Mouse (Mus musculus): ENCODE data around the gene Bag5. TPM values are rescaled to one million over a fixed set of nuclear protein-coding genes. Genes with fewer than 3 reads are reported as not detected.
A peak's percentile ranks its signal among the peaks of the same experiment; 100 is the strongest.
"Not testable (repeated sequence)": the region's sequence is repeated elsewhere in the genome, so short reads cannot be mapped to it uniquely, and the experiment has no call there.

The Bag5 gene
- total RNA-seq, 1 experiment from 2014 or later: 36.2 TPM

- DNase-seq: not testable (repeated sequence)
Measured at GRCm38 (mm10) chr12:111736676-111737075, 23.6 kb upstream of the Bag5 start.

- no peak for DNase-seq
Measured at GRCm38 (mm10) chr12:111734912-111735311, 21.9 kb upstream of the Bag5 start.

DNA sequence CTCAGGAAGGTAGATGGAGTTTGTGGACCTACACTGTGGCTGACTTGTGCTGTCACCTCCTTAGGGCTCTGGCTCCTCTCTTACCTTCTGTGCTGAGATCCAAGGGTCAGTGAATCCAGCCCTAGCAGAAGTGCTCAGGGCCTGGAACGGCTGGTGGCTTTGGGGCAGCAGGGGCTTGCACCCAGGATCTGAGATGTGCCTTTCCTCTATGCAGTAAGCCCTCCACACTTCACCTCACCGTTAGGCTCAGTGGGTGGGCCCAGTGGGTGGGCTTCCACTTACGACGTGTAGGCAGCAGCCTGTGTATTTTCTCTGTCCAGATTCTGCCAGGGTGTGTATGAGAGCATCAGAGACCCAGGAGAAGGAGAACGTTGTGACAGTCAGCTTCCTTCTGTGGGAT, 19.9 kb upstream of the Bag5 start:
- DNase-seq: no peak

- DNase-seq: peak; percentile 90
Measured at GRCm38 (mm10) chr12:111731822-111732807, 19.1 kb upstream of the Bag5 start.

- no peak for DNase-seq
Measured at GRCm38 (mm10) chr12:111727956-111728355, 14.9 kb upstream of the Bag5 start.

GRCm38 (mm10) chr12:111726122-111726463, 13.0 kb upstream of the Bag5 start:
- no peak for DNase-seq

DNA sequence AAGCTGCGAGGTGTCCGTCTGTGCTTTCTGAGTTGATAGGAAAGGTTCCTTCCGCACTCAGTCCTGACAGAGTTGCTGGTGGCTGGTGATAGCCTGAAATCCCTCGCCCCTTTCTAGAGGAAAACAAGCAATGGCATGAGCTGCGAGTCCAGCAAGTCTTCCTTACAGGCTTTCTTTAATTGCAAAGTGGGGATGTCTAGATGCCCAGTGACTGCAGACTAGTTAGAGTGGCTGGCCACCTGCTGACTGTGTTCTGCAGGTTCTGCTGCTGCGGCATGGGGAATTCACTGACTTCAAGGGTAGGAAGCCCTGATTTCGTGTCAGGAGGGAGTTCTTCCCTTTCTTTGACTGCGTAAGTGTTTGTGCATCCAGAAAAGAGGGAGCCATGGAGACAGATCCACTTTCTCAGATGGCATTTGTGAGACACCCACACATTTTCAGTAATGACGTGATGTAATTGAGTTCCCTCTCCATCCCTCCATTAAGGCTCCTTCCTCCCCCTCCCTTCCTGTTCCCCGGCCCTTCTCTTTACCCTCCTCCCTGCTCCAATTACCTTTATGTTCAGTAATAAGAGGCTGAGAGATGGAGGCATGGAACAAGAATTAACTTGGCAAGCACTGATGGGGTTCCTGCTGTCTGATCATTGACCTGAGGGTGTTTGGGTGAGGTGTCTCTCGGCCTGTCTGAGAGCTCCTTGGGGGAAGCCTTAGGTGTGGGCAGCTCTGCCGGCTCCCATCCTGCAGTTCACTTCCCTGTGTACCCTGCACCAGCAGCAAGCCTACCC, 12.5 kb upstream of the Bag5 start:
- DNase-seq: no peak

- DNase-seq: no peak
Measured at GRCm38 (mm10) chr12:111724638-111725337, 11.7 kb upstream of the Bag5 start.

GRCm38 (mm10) chr12:111722654-111723053, 9.6 kb upstream of the Bag5 start:
- DNase-seq: peak; percentile 51

- DNase-seq: no peak
Measured at GRCm38 (mm10) chr12:111720222-111720621, 7.2 kb upstream of the Bag5 start.

DNA sequence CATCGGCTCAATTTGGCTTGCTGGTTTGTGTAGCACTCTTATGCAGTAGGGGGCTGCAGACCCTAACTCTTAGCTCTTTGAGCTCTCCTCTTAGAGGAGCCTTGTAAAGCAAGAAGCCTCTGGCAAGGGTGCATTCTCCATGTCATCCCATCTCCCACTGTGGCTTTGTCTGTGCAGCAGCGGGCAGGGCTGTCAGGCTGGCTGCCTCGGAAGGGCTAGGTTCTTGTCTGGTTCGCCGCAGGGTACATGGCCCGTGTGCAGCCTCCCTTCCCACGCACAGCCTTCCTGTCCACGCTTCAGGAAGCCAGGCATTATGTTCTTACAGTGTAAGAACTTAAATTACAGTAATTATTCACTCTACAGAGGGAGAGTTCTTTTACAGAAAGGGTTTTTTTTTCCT, 5.6 kb upstream of the Bag5 start:
- DNase-seq: no peak

GRCm38 (mm10) chr12:111716505-111716904, 3.4 kb upstream of the Bag5 start:
- DNase-seq: no peak

GRCm38 (mm10) chr12:111713880-111714279, 823 bp upstream of the Bag5 start:
- DNase-seq: not testable (repeated sequence)

GRCm38 (mm10) chr12:111712476-111712875, 581 bp downstream of the Bag5 start:
- no peak for DNase-seq

- peak; percentile 0 for DNase-seq
Measured at GRCm38 (mm10) chr12:111710091-111710490, 3.0 kb downstream of the Bag5 start.

GRCm38 (mm10) chr12:111708181-111708580, 4.9 kb downstream of the Bag5 start:
- peak; percentile 3 for DNase-seq

DNA sequence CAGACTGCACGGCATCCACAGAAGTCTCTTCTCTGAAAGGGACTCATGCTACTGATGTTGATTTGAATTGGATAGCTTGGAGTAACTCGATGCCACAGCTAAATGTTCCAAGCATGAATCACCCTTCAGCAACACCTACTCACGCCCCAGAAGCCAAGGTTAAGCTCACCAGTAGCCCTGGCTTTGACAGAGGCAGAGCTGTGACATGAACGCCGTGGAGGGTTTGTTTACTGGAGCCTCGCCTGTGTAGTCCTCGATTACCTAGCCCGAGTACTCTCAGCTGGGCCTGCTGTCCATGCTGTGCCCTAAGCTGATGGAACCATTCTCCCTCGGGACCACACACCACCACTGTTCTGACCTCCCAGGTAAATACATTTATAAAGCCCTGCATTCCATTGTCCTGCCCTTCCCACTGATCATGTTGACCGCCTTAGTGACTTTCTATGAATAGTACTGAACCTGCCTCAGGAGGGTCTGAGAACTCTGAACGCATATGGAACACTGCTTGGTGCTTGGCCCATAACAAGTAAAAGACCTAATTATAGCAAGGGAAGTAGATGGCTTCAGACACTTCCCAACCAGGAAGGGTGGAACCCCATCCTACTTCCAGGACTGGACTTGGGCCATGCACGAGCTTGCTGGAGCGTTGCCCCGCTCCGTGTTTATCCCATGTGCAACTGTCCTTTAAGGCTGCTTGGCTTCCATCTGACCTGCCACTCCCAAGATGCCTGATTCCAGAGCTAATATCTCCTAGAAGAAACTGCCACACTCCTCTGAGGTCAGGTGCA, 7.7 kb downstream of the Bag5 start:
- DNase-seq: peak; percentile 53

DNA sequence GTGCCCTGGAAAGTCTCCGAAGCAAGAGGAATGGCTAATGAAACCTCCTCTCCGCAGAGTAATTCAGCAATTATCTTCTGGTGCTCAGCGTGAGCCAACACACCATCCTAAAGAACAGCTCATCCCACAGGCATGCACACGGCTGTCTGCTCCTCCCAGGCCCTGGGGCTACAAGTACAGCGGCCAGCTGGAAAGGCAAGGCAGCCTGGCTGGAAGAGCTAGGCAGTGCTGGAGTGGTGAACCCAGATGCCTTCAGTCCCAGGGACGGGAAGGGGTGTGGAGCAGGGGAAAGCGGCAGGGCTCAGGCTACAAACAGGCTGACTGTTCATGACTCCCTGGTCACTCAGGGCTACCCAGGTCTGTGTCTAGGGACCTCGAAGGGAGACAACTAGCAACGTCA, 8.4 kb downstream of the Bag5 start:
- peak; percentile 58 for DNase-seq

GRCm38 (mm10) chr12:111703301-111703700, 9.8 kb downstream of the Bag5 start:
- DNase-seq: no peak

- DNase-seq: no peak
Measured at GRCm38 (mm10) chr12:111700920-111701458, 12.1 kb downstream of the Bag5 start.

DNA sequence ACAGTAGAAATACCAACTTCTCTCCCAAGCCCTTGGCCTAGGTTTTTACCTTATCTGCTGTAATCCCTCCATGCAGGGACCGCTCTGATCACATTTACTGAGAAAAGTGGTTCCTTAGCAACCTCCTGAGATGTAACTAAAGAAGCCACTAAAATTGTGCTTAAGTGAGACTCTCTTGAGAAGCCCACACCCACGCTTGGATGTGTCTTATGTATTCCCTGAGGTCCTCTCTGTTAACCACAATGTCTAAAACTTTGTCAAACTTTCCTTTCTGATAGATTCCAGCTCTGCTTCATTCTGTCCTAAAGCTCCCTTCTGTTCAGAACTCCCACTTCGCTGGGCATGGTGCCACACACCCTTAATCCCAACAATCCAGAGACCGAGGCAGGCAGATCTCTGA, 13.5 kb downstream of the Bag5 start:
- DNase-seq: no peak
